Mouse (Mus musculus): ENCODE measurements around the gene Fpr-rs4.
"Not testable (repeated sequence)": the region's sequence is repeated elsewhere in the genome, so short reads cannot be mapped to it uniquely, and the experiment has no call there.

Gene Fpr-rs4

GRCm38 (mm10) chr17:18021433-18021832 lies at the start of gene Fpr-rs4:
Fpr-rs4 (plus strand) TSS chr17:18021733.
- DNase-seq = no peak

GRCm38 (mm10) chr17:17973443-17973842 lies 48.1 kb upstream of the Fpr-rs4 start:
- no peak for DNase-seq

- not testable (repeated sequence) for DNase-seq
Measured at GRCm38 (mm10) chr17:17981232-17981631, 40.3 kb upstream of the Fpr-rs4 start.

GRCm38 (mm10) chr17:18004752-18005151 lies 16.8 kb upstream of the Fpr-rs4 start:
- no peak for DNase-seq

- DNase-seq = no peak
Measured at GRCm38 (mm10) chr17:18049124-18049523, 27.6 kb downstream of the Fpr-rs4 start, which contains the start of gene Vmn2r124. Vmn2r124 (plus strand) TSS chr17:18049424.

Measured in thymus, adult 18-20 months (tissue).